Mouse (Mus musculus): Measurements from ENCODE around the gene Alk.

Alk gene

GRCm38 (mm10) chr17:72399331-72400059 lies 204.9 kb downstream of the Alk start:
- DNase-seq (ENCODE audit: low spot score in 2 of 2): no peak

- no peak for DNase-seq (ENCODE audit: low spot score in 2 of 2)
Measured at GRCm38 (mm10) chr17:72395956-72396355, 208.5 kb downstream of the Alk start.

- peak; percentile 4 to 44 for DNase-seq (ENCODE audit: low spot score in 2 of 2)
Measured at GRCm38 (mm10) chr17:72368991-72369390, 235.4 kb downstream of the Alk start.

GRCm38 (mm10) chr17:72362811-72363496 lies 241.5 kb downstream of the Alk start:
- DNase-seq (ENCODE audit: low spot score in 2 of 2): no peak

- no peak for DNase-seq (ENCODE audit: low spot score in 2 of 2)
Measured at GRCm38 (mm10) chr17:72361961-72362360, 242.5 kb downstream of the Alk start.

- DNase-seq (ENCODE audit: low spot score in 2 of 2): no peak
Measured at GRCm38 (mm10) chr17:72356759-72357302, 247.6 kb downstream of the Alk start.

GRCm38 (mm10) chr17:72339437-72339836 lies 265.0 kb downstream of the Alk start:
- no peak for DNase-seq (ENCODE audit: low spot score in 2 of 2)

GRCm38 (mm10) chr17:72332909-72333308 lies 271.5 kb downstream of the Alk start:
- no peak for DNase-seq (ENCODE audit: low spot score in 2 of 2)

GRCm38 (mm10) chr17:72325941-72326340 lies 278.5 kb downstream of the Alk start:
- DNase-seq (ENCODE audit: low spot score in 2 of 2): no peak

- DNase-seq (ENCODE audit: low spot score in 2 of 2): no peak
Measured at GRCm38 (mm10) chr17:72319576-72319975, 284.9 kb downstream of the Alk start.

- DNase-seq (ENCODE audit: low spot score in 2 of 2): no peak
Measured at GRCm38 (mm10) chr17:72299651-72300050, 304.8 kb downstream of the Alk start.

- no peak for DNase-seq (ENCODE audit: low spot score in 2 of 2)
Measured at GRCm38 (mm10) chr17:72296349-72296748, 308.1 kb downstream of the Alk start.

- no peak for DNase-seq (ENCODE audit: low spot score in 2 of 2)
Measured at GRCm38 (mm10) chr17:72293267-72293580, 311.2 kb downstream of the Alk start.

- no peak for DNase-seq (ENCODE audit: low spot score in 2 of 2)
Measured at GRCm38 (mm10) chr17:72292444-72293266, 311.8 kb downstream of the Alk start.

GRCm38 (mm10) chr17:72285961-72286360 lies 318.5 kb downstream of the Alk start:
- DNase-seq (ENCODE audit: low spot score in 2 of 2): no peak

- DNase-seq (ENCODE audit: low spot score in 2 of 2): no peak
Measured at GRCm38 (mm10) chr17:72278296-72278695, 326.1 kb downstream of the Alk start.

GRCm38 (mm10) chr17:72276778-72277177 lies 327.6 kb downstream of the Alk start:
- no peak for DNase-seq (ENCODE audit: low spot score in 2 of 2)

GRCm38 (mm10) chr17:72275391-72275904 lies 329.0 kb downstream of the Alk start:
- DNase-seq (ENCODE audit: low spot score in 2 of 2): peak in 1 of 2 experiments; percentile 1

- no peak for DNase-seq (ENCODE audit: low spot score in 2 of 2)
Measured at GRCm38 (mm10) chr17:72274205-72274604, 330.2 kb downstream of the Alk start.

- no peak for DNase-seq (ENCODE audit: low spot score in 2 of 2)
Measured at GRCm38 (mm10) chr17:72271640-72272039, 332.8 kb downstream of the Alk start.

- no peak for DNase-seq (ENCODE audit: low spot score in 2 of 2)
Measured at GRCm38 (mm10) chr17:72268529-72268928, 335.9 kb downstream of the Alk start.
